Mouse (Mus musculus) lung, adult 2 months (tissue): ENCODE data around the gene Clasrp.

Experiments used
- CTCF ChIP-seq: fragments of 200-500 bp; IDR thresholded peaks from 2 replicates; pipeline ENCODE4 v1.5.1; 2011; ENCODE audit warnings: mild to moderate bottlenecking, low read length, control low read depth; ENCODE audit not compliant: insufficient read depth
- POLR2A ChIP-seq: fragments of 200-500 bp; IDR thresholded peaks from 2 replicates; pipeline ENCODE4 v1.6.1; 2011; ENCODE audit warnings: low read depth, mild to moderate bottlenecking, control low read depth, low read length, borderline replicate concordance; ENCODE audit errors: extremely low read depth

DNA sequence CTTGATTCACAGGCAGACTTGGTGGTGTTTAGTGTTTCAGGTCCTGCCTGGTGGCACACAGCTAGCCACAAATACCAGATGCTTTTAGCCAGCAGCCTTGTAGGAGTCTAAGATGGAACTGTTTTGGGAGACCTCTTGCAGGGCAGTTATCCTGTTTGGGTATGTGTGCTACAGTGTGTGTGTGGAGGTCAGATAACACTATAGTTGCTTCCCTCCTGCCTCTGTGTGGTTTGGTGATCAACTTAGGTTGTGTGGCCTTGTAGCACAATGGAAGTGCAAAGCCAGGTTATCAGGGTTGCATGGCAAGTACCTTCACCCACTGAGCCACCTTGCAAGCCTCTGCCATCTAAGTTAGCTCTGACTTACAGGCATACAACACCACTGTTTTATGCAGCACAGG, 28.4 kb upstream of the Clasrp start:
- TF ChIP-seq CTCF (no peak), POLR2A (no peak)
